Mouse (Mus musculus) E14TG2a.4 (cell line): Measurements from ENCODE around the gene Thumpd2.

Experiments
- H3K27me3 ChIP-seq: 2 replicates; pipeline ENCODE4 v1.6.1; 2014; ENCODE audit warnings: low read length, control low read depth; ENCODE audit not compliant: insufficient read depth
- H3K36me3 ChIP-seq: 2 replicates; pipeline ENCODE4 v1.6.1; 2014; ENCODE audit warnings: low read length, control low read depth; ENCODE audit not compliant: insufficient read depth
- H3K4me1 ChIP-seq: replicated peaks from 2 replicates; pipeline ENCODE4 v1.6.1; 2014; ENCODE audit warnings: low read depth, low read length, control low read depth
- H3K4me3 ChIP-seq: replicated peaks from 2 replicates; pipeline ENCODE4 v1.5.1; 2014; ENCODE audit warnings: mild to moderate bottlenecking, low read length
- H3K9me3 ChIP-seq: 2 replicates; pipeline ENCODE4 v1.6.1; 2014; ENCODE audit warnings: low read length, control low read depth
- CTCF ChIP-seq: conservative IDR thresholded peaks from 2 replicates; pipeline ENCODE4 v1.5.1; 2014; ENCODE audit warnings: low read length
- NANOG ChIP-seq: IDR thresholded peaks from 2 replicates; pipeline ENCODE4 v1.6.1; 2014; ENCODE audit warnings: borderline replicate concordance, low read length, mixed read lengths
- POU5F1 ChIP-seq: IDR thresholded peaks from 2 replicates; pipeline ENCODE4 v1.6.1; 2014; ENCODE audit warnings: low read length, borderline replicate concordance

The Thumpd2 gene

DNA sequence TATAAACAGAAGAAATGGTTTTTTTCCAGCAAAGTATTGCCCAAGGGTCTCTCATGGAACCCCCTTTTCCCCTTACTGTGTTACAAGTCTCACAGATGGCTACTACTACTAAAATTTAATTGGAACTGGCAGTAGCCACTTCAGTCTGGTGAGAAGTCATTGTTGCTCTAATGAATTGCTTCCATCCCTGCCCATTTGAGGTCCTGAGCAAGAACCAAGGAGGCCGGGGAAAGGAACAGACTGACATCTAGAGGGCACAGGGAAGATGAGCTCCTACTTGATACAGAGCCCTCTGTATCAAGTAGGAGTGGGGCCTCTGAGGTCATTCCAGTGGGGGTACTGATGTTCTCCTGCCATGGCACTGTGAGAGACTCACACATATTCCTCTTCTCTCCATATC, 47.8 kb downstream of the Thumpd2 start:
- no peaks in the 10 kb centered on the region for H3K9me3 ChIP-seq
- TF ChIP-seq CTCF: no peak
- TF ChIP-seq POU5F1: no peak
- TF ChIP-seq NANOG: no peak

GRCm38 (mm10) chr17:81015814-81016447, 49.0 kb downstream of the Thumpd2 start:
- TF ChIP-seq POU5F1: no peak
- peak; percentile 68 for TF ChIP-seq CTCF
- TF ChIP-seq NANOG: no peak
- Histone ChIP-seq H3K4me1 (0 out of 2 replicates have a peak, but pooled peaks cover 5% of the 10 kb centered on the region), H3K36me3 (no peaks in the 10 kb centered on the region), H3K4me3 (no peak overlapping the region), H3K9me3 (no peaks in the 10 kb centered on the region), H3K27me3 (no peaks in the 10 kb centered on the region)

More for the DNA sequence above, 47.8 kb downstream of the Thumpd2 start:
- Histone ChIP-seq H3K36me3 (no peaks in the 10 kb centered on the region), H3K4me1 (0 out of 2 replicates have a peak, but pooled peaks cover 5% of the 10 kb centered on the region), H3K27me3 (no peaks in the 10 kb centered on the region), H3K4me3 (no peak overlapping the region)

GRCm38 (mm10) chr17:81010844-81011685, 53.8 kb downstream of the Thumpd2 start:
- Histone ChIP-seq H3K27me3 (no peaks in the 10 kb centered on the region), H3K9me3 (no peaks in the 10 kb centered on the region), H3K36me3 (no peaks in the 10 kb centered on the region), H3K4me3 (no peak overlapping the region), H3K4me1 (no peaks in the 10 kb centered on the region)
- TF ChIP-seq POU5F1: no peak
- no peak for TF ChIP-seq NANOG
- TF ChIP-seq CTCF: no peak

DNA sequence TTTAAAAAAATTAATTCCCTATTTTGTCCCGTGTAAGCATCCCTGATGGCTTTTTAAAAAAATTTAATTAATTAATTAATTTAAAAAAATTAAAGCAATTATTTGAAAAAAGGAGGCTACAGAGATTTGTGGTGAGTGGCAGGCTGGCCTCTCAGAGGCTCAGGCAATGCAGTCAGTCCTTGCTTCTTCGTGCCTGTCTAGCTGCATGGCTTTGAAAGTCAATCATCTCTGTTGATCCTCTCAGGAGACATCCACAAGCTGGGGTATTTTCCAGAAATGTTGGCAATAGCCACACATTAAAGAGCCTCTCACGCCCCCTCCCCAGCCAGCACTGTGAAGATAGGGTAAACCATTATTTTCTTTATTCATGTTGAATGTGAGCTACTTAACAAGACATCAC, 54.7 kb downstream of the Thumpd2 start:
- Histone ChIP-seq H3K4me3 (no peak overlapping the region), H3K4me1 (no peaks in the 10 kb centered on the region), H3K36me3 (no peaks in the 10 kb centered on the region), H3K27me3 (no peaks in the 10 kb centered on the region), H3K9me3 (no peaks in the 10 kb centered on the region)
- TF ChIP-seq POU5F1 (no peak), NANOG (no peak), CTCF (no peak)

GRCm38 (mm10) chr17:81009112-81009511, 55.8 kb downstream of the Thumpd2 start:
- H3K36me3 ChIP-seq: no peaks in the 10 kb centered on the region
- H3K9me3 ChIP-seq: no peaks in the 10 kb centered on the region
- H3K4me1 ChIP-seq: no peaks in the 10 kb centered on the region
- H3K4me3 ChIP-seq: no peak overlapping the region
- no peaks in the 10 kb centered on the region for H3K27me3 ChIP-seq
- TF ChIP-seq NANOG (no peak), POU5F1 (no peak), CTCF (no peak)

DNA sequence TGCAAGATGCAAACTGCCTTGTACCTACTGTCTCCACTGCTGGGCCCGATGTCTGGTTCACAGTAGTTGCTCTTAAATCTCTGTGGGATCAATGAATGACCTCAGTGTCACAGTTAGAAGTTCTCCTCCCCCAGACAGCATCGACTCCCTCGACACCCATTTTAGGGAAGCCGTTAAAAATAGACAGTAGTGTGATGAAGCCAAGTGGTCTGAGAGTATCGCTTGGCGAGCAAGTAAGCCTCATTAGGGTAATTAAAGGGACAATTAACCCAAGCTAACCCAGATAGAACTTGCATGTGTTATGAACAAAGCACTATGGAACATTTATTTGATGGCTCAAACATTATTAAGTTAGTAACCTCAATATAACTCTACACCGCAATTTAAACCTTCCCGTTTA, 59.6 kb downstream of the Thumpd2 start:
- Histone ChIP-seq H3K9me3 (no peaks in the 10 kb centered on the region), H3K4me3 (no peak overlapping the region), H3K27me3 (no peaks in the 10 kb centered on the region), H3K36me3 (no peaks in the 10 kb centered on the region), H3K4me1 (peaks cover 17% of the 10 kb centered on the region)
- TF ChIP-seq CTCF (no peak), NANOG (no peak), POU5F1 (no peak)

DNA sequence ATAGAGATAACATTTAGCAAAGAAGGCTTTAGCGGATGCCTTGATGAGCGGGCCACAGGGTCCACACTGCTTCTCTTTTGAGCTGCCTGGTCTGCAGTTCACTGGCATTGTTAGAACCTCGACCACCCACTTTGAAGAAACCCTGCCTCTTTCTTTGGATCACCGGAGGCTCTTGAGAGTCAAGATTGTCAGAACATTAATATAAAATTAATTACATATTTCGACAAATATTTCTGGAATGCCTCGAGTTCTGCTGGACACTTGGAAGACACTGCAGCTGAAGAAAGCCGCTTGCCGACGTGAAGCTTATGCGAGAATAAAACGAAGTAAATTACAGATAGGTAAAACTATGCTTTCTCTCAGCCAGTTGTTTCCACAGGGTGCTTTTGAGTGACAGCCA, 60.4 kb downstream of the Thumpd2 start:
- Histone ChIP-seq H3K4me1 (peaks cover 17% of the 10 kb centered on the region), H3K27me3 (no peaks in the 10 kb centered on the region), H3K9me3 (no peaks in the 10 kb centered on the region), H3K4me3 (no peak overlapping the region), H3K36me3 (no peaks in the 10 kb centered on the region)
- TF ChIP-seq POU5F1 (no peak), CTCF (no peak)

DNA sequence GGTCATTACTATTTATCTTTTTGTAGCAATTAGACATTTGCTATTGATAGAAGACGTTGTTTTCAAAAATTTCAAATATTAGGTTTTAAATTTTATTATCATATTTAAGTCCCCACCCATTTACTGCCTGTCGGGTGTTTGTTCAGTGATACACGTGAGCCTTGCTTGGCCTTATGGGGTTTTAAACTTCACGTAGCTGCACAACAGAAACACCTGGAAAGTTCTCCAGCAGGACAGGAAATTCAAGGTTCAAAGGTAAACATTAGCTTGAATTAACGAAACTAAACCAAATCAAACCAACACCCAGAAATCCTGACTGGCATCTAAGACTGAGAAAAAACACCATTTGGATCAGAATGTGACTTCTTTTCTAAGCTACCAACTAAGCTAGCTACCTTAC, 62.8 kb downstream of the Thumpd2 start:
- Histone ChIP-seq H3K9me3 (no peaks in the 10 kb centered on the region), H3K36me3 (no peaks in the 10 kb centered on the region), H3K4me1 (peaks cover 17% of the 10 kb centered on the region), H3K27me3 (no peaks in the 10 kb centered on the region), H3K4me3 (no peak overlapping the region)
- TF ChIP-seq CTCF (no peak), NANOG (no peak), POU5F1 (no peak)

- no peak for TF ChIP-seq NANOG
- TF ChIP-seq POU5F1: no peak
- TF ChIP-seq CTCF: no peak
- no peaks in the 10 kb centered on the region for H3K9me3 ChIP-seq
- H3K4me1 ChIP-seq: peaks cover 17% of the 10 kb centered on the region
- no peak overlapping the region for H3K4me3 ChIP-seq
- no peaks in the 10 kb centered on the region for H3K27me3 ChIP-seq
- H3K36me3 ChIP-seq: no peaks in the 10 kb centered on the region
Measured at GRCm38 (mm10) chr17:81001647-81002046, 63.2 kb downstream of the Thumpd2 start.
